Mouse (Mus musculus): ENCODE results near the gene Gm21915.

DNA sequence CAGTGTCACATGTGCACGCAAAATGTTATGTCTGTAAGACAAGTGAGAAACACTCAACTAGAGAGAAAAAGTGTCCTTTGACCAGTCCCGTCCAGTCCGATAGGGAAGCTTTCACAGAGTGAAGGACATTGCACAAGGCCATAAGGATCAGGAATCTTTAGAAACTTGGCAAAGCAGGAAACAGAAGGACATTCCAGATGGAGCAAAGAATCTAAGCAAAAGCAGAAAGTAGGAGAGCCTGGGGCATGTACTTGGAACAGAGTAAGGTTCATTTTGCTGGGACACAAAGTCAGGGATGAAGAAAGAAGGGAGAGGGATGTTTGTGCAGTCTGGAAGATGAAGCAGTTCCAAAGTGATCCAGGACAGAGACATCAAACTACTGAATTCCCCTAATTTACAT lies 21.0 kb upstream of the Gm21915 start:
- TF ChIP-seq CTCF (conservative IDR thresholded peaks at IDR 0.05; ENCODE audit: insufficient read depth, insufficient read length, low read depth, low read length) = no peak
- TF ChIP-seq POLR2A (IDR thresholded peaks at IDR 0.05; ENCODE audit: low read depth, low read length) = no peak

Measured in kidney, adult 2 months (tissue).